Mouse (Mus musculus): ENCODE measurements around the gene Olfr1217.
"Not testable (repeated sequence)": the region's sequence is repeated elsewhere in the genome, so short reads cannot be mapped to it uniquely, and the experiment has no call there.

Olfr1217 gene

DNA sequence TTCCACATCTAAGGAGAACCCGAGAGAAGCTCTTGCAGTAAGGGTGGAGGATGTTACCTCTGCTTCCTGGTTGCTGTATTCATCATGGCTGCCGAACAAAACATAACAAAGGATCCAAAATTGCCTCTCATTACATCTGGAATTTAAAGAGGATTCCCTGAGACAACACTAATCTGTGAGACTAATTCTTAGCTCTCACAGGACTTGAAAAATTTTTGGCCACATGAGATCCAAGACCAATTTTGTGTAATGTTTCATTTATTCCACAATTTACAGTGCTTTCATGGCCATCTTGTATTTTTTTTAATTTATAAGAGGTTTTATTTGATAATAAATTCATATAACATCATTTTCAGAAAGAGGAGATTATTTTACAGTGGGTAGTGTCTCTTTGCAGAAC lies at the start of gene Olfr1217:
TSS of gene Olfr1217 (minus strand) at position 101 of the 400 bp plus-strand sequence.
- DNase-seq = no peak

DNA sequence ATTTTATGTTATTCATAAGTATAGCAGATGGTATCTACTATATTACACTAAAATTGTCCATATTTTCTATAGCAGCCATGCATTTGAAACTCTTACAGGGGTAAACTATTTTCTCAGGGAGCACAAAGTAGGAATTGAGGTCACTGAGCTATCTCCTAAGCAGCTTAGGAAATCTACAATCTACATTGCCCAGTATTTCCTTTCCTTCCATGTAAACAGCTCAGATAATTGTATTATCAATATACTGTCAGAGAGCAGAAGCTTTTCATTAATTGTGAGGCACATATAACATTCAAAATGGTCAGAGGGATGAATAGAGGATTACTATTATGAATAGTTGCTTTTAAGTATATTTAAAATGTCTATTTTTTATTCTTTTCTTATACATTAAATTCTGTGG lies 49.6 kb upstream of the Olfr1217 start:
- no peak for DNase-seq

DNA sequence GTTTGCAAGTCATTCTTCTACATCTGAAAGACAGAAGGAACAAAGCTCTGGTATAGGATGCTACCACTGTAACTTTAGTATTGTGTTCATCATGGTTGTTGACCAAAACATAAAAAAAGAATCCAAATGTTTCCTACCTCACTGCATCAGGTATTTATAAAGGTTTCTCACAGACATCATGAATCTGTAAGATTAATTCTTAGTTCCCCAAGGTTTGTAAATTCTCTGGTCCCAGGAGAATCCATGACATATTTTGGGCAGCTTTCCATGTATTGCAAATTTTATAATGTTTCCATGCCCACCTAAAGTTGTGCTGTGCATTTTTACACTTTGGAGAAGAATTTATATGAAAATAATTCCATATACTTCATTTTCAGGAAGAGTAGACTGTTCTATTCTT lies 29.2 kb upstream of the Olfr1217 start, which contains the start of gene Olfr1218:
TSS of gene Olfr1218 (minus strand) at position 101 of the 400 bp plus-strand sequence.
- DNase-seq = no peak

DNA sequence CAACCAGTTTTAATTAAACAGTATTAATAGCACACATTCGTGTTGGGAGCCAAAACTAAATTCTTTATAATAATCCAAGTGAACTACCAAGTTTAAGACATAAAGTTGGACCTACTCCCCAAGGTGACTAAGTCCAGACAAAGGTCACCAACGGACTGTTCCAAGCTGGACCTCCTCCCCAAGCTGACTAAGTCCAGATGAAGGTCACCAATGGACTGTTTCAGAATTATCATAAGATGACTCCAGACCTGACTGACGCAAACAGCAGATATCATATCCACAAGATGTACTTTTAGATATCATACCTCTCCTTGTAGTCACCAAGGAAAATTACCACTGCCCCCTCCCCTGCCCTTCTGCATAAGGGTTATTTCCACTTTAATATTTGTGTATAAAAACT lies 10.4 kb downstream of the Olfr1217 start:
- not testable (repeated sequence) for DNase-seq

DNA sequence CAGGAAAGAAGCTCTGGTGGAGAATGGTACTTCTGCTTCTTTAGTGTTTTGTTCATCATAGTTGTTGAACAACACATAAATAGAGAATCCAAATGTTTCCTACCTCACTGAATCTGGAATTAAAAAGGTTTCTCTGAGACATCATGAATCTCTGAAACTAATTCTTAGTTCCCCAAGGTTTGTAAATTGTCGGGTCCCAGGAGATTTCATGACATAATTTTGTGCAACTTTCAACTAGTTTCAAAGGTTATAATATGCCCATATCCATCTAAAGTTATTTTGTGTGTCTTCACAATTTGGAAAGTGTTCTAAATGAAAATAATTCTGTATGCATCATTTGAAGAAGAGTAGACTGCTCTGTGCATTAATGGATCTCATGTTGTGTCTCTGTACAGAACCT lies 13.6 kb downstream of the Olfr1217 start, which contains the start of gene Olfr1216:
TSS of gene Olfr1216 (minus strand) at position 101 of the 400 bp plus-strand sequence.
- DNase-seq = no peak

DNA sequence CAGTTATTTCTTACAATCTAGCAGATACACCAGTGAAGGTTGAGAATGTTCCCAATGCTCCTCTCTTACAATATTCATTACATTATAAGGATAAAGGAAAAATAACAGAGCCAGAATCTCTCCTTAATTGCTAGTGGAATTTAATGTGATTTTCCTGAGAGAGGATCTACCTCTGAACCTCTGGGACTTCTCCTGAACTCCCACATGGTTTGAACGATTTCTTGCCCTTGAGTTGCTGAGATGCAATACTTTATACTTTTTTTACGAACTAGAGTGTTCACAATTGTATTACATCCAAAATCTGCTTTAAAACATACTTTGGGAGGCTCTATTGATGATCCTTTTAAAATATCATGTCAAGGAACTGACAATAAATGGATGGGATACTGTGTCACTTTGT lies 25.0 kb downstream of the Olfr1217 start, which contains the start of gene Olfr1215:
TSS of gene Olfr1215 (minus strand) at position 101 of the 400 bp plus-strand sequence.
- DNase-seq = no peak

DNA sequence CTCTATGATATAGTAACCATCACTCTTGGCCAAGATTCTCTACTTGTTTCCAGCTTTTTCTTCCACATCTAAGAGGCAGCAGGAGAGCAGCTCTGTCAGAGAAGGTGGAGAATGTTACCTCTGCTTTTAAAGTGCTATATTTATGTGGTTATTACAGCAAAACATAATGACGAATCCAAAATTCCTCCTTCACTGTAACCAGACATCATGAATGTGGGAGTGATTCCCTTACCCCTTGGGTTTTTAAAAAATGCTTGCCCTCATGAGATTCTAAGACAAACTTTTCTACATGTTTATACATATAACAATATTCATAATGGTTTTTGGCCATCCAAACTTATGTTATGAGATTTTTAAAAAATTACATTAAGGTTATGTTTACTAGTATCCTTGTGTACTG lies 39.3 kb downstream of the Olfr1217 start, which contains the start of gene Olfr1214:
TSS of gene Olfr1214 (minus strand) at position 101 of the 400 bp plus-strand sequence.
- no peak for DNase-seq

DNA sequence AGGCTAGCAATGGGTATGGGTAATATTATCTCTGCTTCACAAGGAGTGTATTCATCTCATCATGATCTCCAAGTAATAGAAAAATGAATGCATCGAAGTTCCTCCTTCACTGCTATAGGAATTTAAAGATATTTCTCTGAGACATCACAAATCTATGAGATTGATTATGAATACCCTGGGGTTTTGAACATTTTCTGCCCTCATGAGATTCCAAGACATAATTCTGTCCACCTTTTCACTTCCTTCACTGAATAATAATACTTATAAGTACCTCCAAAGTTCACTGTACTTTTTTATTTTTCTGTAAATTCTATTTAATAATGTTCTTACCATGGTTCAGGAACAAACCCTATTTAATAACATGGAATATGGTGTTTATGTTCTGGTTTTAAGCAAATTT lies 51.7 kb downstream of the Olfr1217 start, which contains the start of gene Gm13762:
TSS of gene Gm13762 (minus strand) at position 101 of the 400 bp plus-strand sequence.
- DNase-seq = no peak
